Mouse (Mus musculus): ENCODE results near the gene Lrp1.

The Lrp1 gene

GRCm38 (mm10) chr10:127614236-127615033, 6.5 kb downstream of the Lrp1 start:
- no peak for DNase-seq

GRCm38 (mm10) chr10:127612079-127612775, 8.7 kb downstream of the Lrp1 start:
- no peak for DNase-seq

GRCm38 (mm10) chr10:127610066-127610415, 10.9 kb downstream of the Lrp1 start:
- DNase-seq, result no peak

GRCm38 (mm10) chr10:127609415-127610065, 11.4 kb downstream of the Lrp1 start:
- DNase-seq, result no peak

GRCm38 (mm10) chr10:127607059-127607458, 13.9 kb downstream of the Lrp1 start:
- no peak for DNase-seq

- no peak for DNase-seq
Observed at GRCm38 (mm10) chr10:127605756-127606155, 15.2 kb downstream of the Lrp1 start.

- no peak for DNase-seq
Observed at GRCm38 (mm10) chr10:127605251-127605547, 15.7 kb downstream of the Lrp1 start.

GRCm38 (mm10) chr10:127604465-127605250, 16.3 kb downstream of the Lrp1 start:
- no peak for DNase-seq

- no peak for DNase-seq
Observed at GRCm38 (mm10) chr10:127603437-127604371, 17.2 kb downstream of the Lrp1 start.

- no peak for DNase-seq
Observed at GRCm38 (mm10) chr10:127602194-127602593, 18.8 kb downstream of the Lrp1 start.

- no peak for DNase-seq
Observed at GRCm38 (mm10) chr10:127599779-127600541, 21.0 kb downstream of the Lrp1 start.

- no peak for DNase-seq
Observed at GRCm38 (mm10) chr10:127599252-127599651, 21.7 kb downstream of the Lrp1 start.

- no peak for DNase-seq
Observed at GRCm38 (mm10) chr10:127598607-127599006, 22.3 kb downstream of the Lrp1 start.

GRCm38 (mm10) chr10:127597311-127597901, 23.5 kb downstream of the Lrp1 start:
- DNase-seq, result no peak

GRCm38 (mm10) chr10:127596321-127596941, 24.5 kb downstream of the Lrp1 start:
- DNase-seq, result no peak

GRCm38 (mm10) chr10:127594930-127595715, 25.8 kb downstream of the Lrp1 start:
- DNase-seq, result no peak

GRCm38 (mm10) chr10:127594405-127594804, 26.5 kb downstream of the Lrp1 start:
- DNase-seq, result no peak

GRCm38 (mm10) chr10:127592850-127593249, 28.1 kb downstream of the Lrp1 start:
- DNase-seq, result no peak

- no peak for DNase-seq
Observed at GRCm38 (mm10) chr10:127592423-127592822, 28.5 kb downstream of the Lrp1 start.
